Mouse (Mus musculus): ENCODE results near the gene Sh3kbp1. TPM values are rescaled to one million over a fixed set of nuclear protein-coding genes. Genes with fewer than 3 reads are reported as not detected.

Gene Sh3kbp1
- polyA plus RNA-seq, 1 experiment from 2014 or later = 29.6 TPM

DNA sequence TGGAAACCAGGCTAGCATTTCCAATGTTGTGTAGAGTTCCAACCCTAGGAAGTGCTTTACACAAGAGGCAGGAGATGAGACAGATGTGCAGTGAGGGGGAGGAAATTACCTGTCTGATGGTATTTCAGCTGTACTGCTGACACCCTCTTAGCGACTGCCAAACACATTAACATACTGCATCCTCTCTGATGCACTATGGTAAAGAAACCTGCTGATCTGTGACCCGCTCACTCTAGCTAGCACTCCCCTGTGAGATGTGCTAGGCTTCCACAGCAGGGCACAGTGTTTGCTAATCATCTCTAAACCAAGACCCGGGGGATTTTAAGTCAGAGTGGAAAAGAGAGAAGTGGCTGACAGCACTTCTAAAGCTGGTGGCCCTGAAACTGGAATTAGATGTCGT is 145.1 kb downstream of the Sh3kbp1 start:
- Histone ChIP-seq H3K4me3 (replicated peaks; ENCODE audit: low read length) (no peak overlapping the region), H3K9me3 (replicated peaks; ENCODE audit: control insufficient read depth, low read length) (no peaks in the 10 kb centered on the region), H3K4me2 (ENCODE audit: low read depth, low read length) (no peak overlapping the region), H3K4me1 (ENCODE audit: control insufficient read depth, insufficient read depth, low read length) (no peaks in the 10 kb centered on the region), H3K36me3 (ENCODE audit: control insufficient read depth, insufficient read depth, low read length) (no peaks in the 10 kb centered on the region), H3K9ac (ENCODE audit: low read length) (no peak overlapping the region), H3K27me3 (ENCODE audit: control insufficient read depth, insufficient read depth, low read length) (peaks cover 3% of the 10 kb centered on the region; the same call in 1 of the 2 replicates), H3K27ac (ENCODE audit: low read length) (no peak overlapping the region)
- 61% methylated on average over 4 of the region's 4 CpGs for WGBS
- ATAC-seq (ENCODE audit: insufficient read depth, low FRiP score) = no peak

DNA sequence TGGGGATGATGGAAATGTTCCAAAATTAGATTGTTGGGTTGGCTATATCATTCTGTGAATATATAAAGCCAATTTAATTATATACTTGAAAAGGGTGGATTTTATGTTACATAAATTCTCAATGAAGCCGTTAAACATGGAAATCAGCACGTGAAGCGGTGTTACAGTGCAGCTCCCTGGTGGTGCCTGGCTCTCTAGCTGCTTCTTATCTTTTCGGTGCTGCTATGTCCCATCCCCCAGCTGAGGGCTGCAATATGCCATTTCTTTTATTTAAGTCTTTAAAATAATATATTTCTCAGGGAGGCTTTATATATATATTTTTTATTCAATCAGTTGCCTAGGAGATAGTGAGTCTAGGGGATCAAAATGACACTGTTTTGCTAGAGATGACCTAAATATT is 148.0 kb downstream of the Sh3kbp1 start:
- H3K36me3 ChIP-seq (ENCODE audit: control insufficient read depth, insufficient read depth, low read length) = no peaks in the 10 kb centered on the region
- 75% methylated on average over 4 of the region's 4 CpGs for WGBS
- H3K27ac ChIP-seq (ENCODE audit: low read length) = no peak overlapping the region
- no peak for ATAC-seq (ENCODE audit: insufficient read depth, low FRiP score)
- H3K4me3 ChIP-seq (replicated peaks; ENCODE audit: low read length) = no peak overlapping the region
- no peak overlapping the region for H3K9ac ChIP-seq (ENCODE audit: low read length)
- H3K4me2 ChIP-seq (ENCODE audit: low read depth, low read length) = no peak overlapping the region
- H3K4me1 ChIP-seq (ENCODE audit: control insufficient read depth, insufficient read depth, low read length) = no peaks in the 10 kb centered on the region
- H3K27me3 ChIP-seq (ENCODE audit: control insufficient read depth, insufficient read depth, low read length) = peaks cover 3% of the 10 kb centered on the region; the same call in 1 of the 2 replicates
- no peaks in the 10 kb centered on the region for H3K9me3 ChIP-seq (replicated peaks; ENCODE audit: control insufficient read depth, low read length)

DNA sequence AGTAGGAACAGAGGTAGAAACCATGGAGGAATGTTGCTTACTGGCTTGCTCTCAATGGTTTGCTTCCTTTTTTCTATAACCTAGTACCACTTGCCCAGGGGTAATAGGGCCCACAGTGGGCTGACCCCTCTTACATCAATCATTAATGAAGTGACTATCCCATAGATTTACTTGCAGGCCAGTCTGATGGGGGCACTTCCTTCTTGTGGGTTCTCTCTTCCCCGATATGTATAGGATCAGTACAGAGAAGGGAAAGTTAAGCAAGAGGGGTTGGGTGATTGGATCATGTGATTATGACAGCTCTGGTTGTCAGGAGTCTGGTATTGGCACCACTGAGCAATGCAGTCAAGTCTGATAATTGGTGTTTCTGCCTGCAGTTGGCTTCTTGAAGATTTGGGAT is 151.7 kb downstream of the Sh3kbp1 start:
- Histone ChIP-seq H3K36me3 (ENCODE audit: control insufficient read depth, insufficient read depth, low read length) (no peaks in the 10 kb centered on the region), H3K27ac (ENCODE audit: low read length) (no peak overlapping the region), H3K27me3 (ENCODE audit: control insufficient read depth, insufficient read depth, low read length) (no peaks in the 10 kb centered on the region), H3K9ac (ENCODE audit: low read length) (no peak overlapping the region), H3K4me2 (ENCODE audit: low read depth, low read length) (no peak overlapping the region), H3K9me3 (replicated peaks; ENCODE audit: control insufficient read depth, low read length) (no peaks in the 10 kb centered on the region), H3K4me1 (ENCODE audit: control insufficient read depth, insufficient read depth, low read length) (no peaks in the 10 kb centered on the region), H3K4me3 (replicated peaks; ENCODE audit: low read length) (no peak overlapping the region)
- WGBS = 64% methylated on average over 1 of the region's 1 CpGs
- no peak for ATAC-seq (ENCODE audit: insufficient read depth, low FRiP score)

DNA sequence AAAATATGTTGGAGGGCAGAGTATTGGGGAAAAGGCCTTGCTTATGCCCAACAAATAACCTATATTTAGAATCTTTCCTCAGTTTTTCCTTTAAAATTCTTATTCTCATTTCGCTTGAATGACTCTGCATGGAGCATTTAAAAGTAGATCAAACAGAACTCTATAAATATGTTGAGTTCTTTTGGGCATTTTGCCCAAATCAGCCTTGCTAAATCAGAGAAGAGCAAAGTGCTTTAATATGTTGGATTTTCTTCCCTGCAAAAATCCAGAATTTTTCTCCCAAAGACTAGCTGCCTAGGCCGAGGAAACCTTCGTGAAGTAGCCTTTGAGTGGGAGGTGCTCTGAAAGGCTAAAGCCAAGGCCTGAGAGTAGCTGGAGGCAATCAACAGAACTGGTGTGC is 163.4 kb downstream of the Sh3kbp1 start:
- Histone ChIP-seq H3K27me3 (ENCODE audit: control insufficient read depth, insufficient read depth, low read length) (no peaks in the 10 kb centered on the region; the same call in 1 of the 2 replicates), H3K4me3 (replicated peaks; ENCODE audit: low read length) (no peak overlapping the region), H3K9ac (ENCODE audit: low read length) (no peak overlapping the region), H3K9me3 (replicated peaks; ENCODE audit: control insufficient read depth, low read length) (no peaks in the 10 kb centered on the region), H3K27ac (ENCODE audit: low read length) (no peak overlapping the region), H3K4me2 (ENCODE audit: low read depth, low read length) (no peak overlapping the region), H3K4me1 (ENCODE audit: control insufficient read depth, insufficient read depth, low read length) (no peaks in the 10 kb centered on the region), H3K36me3 (ENCODE audit: control insufficient read depth, insufficient read depth, low read length) (no peaks in the 10 kb centered on the region)
- 50% methylated on average over 3 of the region's 3 CpGs for WGBS
- ATAC-seq (ENCODE audit: insufficient read depth, low FRiP score) = no peak

DNA sequence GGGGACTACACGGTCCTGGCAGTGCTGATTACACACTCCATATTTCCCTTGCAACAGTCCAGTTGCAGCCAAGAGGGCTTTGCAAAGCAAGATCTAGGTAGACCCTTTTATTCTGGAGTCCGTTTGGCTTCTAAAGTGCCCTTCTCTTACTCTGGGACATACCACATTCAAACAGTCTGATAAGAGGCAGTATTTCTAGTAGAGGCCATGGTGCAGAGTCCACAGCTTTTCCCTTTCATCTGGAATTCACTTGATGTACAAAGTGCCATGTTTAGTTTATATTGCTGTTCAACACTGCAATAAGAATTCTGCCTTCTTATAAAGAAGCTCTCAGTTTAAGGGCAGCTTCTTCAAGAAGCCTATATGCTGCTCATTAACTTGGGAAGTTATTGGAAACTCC is 168.5 kb downstream of the Sh3kbp1 start:
- ATAC-seq (ENCODE audit: insufficient read depth, low FRiP score) = no peak

DNA sequence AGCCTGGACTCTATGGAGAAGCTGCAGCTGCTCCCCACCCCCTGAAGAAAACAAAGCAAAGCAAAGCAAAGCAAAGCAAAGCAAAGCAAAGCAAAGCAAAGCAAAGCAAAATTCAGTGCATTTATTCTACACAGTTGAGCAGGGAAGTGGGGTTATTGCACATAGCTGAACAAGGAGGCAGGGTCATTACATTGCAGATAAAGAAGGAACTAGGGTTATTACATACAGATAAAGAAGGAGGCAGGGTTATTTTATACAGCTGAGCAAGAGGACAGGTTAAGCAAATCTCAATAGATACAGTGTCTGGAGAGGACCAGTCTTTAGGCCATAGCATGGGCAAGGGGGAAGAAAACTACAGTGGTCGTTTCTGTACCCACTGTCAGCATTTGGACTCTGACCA is 177.3 kb downstream of the Sh3kbp1 start:
- no peak for ATAC-seq (ENCODE audit: insufficient read depth, low FRiP score)
- peaks cover 2% of the 10 kb centered on the region; the same call in 1 of the 2 replicates for H3K27me3 ChIP-seq (ENCODE audit: control insufficient read depth, insufficient read depth, low read length)
- no peaks in the 10 kb centered on the region for H3K9me3 ChIP-seq (replicated peaks; ENCODE audit: control insufficient read depth, low read length)
- no peak overlapping the region for H3K4me3 ChIP-seq (replicated peaks; ENCODE audit: low read length)
- no peak overlapping the region for H3K4me2 ChIP-seq (ENCODE audit: low read depth, low read length)
- H3K36me3 ChIP-seq (ENCODE audit: control insufficient read depth, insufficient read depth, low read length) = no peaks in the 10 kb centered on the region
- no peak overlapping the region for H3K9ac ChIP-seq (ENCODE audit: low read length)
- H3K27ac ChIP-seq (ENCODE audit: low read length) = no peak overlapping the region
- WGBS = 73% methylated on average over 1 of the region's 1 CpGs
- H3K4me1 ChIP-seq (ENCODE audit: control insufficient read depth, insufficient read depth, low read length) = no peaks in the 10 kb centered on the region

More for the DNA sequence above, 168.5 kb downstream of the Sh3kbp1 start:
- Histone ChIP-seq H3K36me3 (ENCODE audit: control insufficient read depth, insufficient read depth, low read length) (no peaks in the 10 kb centered on the region), H3K4me2 (ENCODE audit: low read depth, low read length) (no peak overlapping the region), H3K27ac (ENCODE audit: low read length) (no peak overlapping the region), H3K9me3 (replicated peaks; ENCODE audit: control insufficient read depth, low read length) (no peaks in the 10 kb centered on the region), H3K4me1 (ENCODE audit: control insufficient read depth, insufficient read depth, low read length) (no peaks in the 10 kb centered on the region), H3K9ac (ENCODE audit: low read length) (no peak overlapping the region), H3K4me3 (replicated peaks; ENCODE audit: low read length) (no peak overlapping the region), H3K27me3 (ENCODE audit: control insufficient read depth, insufficient read depth, low read length) (no peaks in the 10 kb centered on the region; the same call in 1 of the 2 replicates)
- WGBS = 61% methylated on average over 2 of the region's 2 CpGs

DNA sequence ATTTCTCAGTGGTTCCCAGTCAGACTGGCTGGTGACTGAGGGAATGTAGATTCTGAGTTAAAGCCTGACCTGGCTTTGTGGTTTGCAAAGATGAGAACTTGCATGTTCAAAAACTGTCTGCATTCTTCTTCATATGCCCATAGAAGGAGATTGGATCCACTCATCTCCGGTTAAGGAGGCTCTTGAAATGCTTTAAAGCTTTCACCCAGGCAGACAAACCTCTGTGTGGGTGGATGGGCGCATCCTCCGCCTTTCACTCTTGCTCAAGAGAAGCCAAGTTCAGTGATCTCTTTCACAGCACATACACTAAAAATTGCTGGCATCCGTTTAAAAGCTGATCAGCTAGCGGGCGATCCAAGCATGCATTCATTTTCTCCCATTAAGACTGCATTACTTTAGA is 182.4 kb downstream of the Sh3kbp1 start:
- Histone ChIP-seq H3K4me2 (ENCODE audit: low read depth, low read length) (no peak overlapping the region), H3K9ac (ENCODE audit: low read length) (no peak overlapping the region), H3K27ac (ENCODE audit: low read length) (no peak overlapping the region), H3K4me1 (ENCODE audit: control insufficient read depth, insufficient read depth, low read length) (no peaks in the 10 kb centered on the region), H3K27me3 (ENCODE audit: control insufficient read depth, insufficient read depth, low read length) (peaks cover 2% of the 10 kb centered on the region; the same call in 1 of the 2 replicates), H3K36me3 (ENCODE audit: control insufficient read depth, insufficient read depth, low read length) (no peaks in the 10 kb centered on the region), H3K9me3 (replicated peaks; ENCODE audit: control insufficient read depth, low read length) (no peaks in the 10 kb centered on the region), H3K4me3 (replicated peaks; ENCODE audit: low read length) (no peak overlapping the region)
- WGBS = 84% methylated on average over 6 of the region's 6 CpGs
- no peak for ATAC-seq (ENCODE audit: insufficient read depth, low FRiP score)

DNA sequence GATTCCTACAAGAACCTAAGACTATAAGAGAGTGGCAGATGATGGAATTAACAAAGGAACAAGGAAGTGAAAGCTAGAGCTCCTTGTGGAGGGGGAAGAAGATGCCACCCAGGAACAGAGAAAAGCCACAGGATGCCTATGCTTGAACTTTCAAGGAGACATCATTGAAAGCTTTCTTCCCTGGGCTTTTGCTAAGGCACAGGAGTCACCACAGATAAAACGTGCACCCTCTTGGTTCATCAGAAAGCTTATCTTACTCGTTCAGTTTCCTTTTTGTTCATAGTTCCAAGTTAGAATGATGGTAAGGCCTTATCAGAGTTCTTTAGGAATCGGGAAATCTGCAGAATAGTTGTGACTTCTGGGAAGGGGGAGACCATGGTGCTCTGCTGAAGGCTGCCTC is 183.4 kb downstream of the Sh3kbp1 start:
- H3K9me3 ChIP-seq (replicated peaks; ENCODE audit: control insufficient read depth, low read length) = no peaks in the 10 kb centered on the region
- no peak overlapping the region for H3K27ac ChIP-seq (ENCODE audit: low read length)
- WGBS = 79% methylated on average over 3 of the region's 3 CpGs
- no peaks in the 10 kb centered on the region for H3K4me1 ChIP-seq (ENCODE audit: control insufficient read depth, insufficient read depth, low read length)
- H3K4me2 ChIP-seq (ENCODE audit: low read depth, low read length) = no peak overlapping the region
- no peak overlapping the region for H3K4me3 ChIP-seq (replicated peaks; ENCODE audit: low read length)
- peaks cover 2% of the 10 kb centered on the region; the same call in 1 of the 2 replicates for H3K27me3 ChIP-seq (ENCODE audit: control insufficient read depth, insufficient read depth, low read length)
- ATAC-seq (ENCODE audit: insufficient read depth, low FRiP score) = no peak
- H3K36me3 ChIP-seq (ENCODE audit: control insufficient read depth, insufficient read depth, low read length) = no peaks in the 10 kb centered on the region
- no peak overlapping the region for H3K9ac ChIP-seq (ENCODE audit: low read length)

DNA sequence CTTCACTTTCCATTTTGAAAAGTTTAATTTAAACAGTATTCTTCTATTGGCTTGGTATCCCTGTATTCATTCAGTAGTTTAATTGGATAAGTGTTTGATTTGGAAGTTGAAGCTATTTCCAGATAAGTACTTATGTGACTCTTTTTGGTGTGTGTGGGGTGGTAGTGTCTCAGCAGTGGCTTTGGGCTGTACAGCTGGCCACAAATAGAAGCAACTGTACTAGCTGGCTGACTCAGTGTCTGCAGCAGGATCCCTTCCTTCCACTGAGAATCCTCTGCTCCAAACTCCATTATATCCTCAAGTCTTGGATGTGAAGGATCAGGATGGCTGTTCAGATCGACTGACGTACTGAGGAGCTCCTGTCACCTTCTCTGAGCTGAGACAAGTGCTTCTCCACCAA is 190.4 kb downstream of the Sh3kbp1 start:
- no peak overlapping the region for H3K9ac ChIP-seq (ENCODE audit: low read length)
- H3K9me3 ChIP-seq (replicated peaks; ENCODE audit: control insufficient read depth, low read length) = no peaks in the 10 kb centered on the region
- no peaks in the 10 kb centered on the region; the same call in 1 of the 2 replicates for H3K27me3 ChIP-seq (ENCODE audit: control insufficient read depth, insufficient read depth, low read length)
- H3K4me1 ChIP-seq (ENCODE audit: control insufficient read depth, insufficient read depth, low read length) = no peaks in the 10 kb centered on the region
- WGBS = 94% methylated on average over 2 of the region's 2 CpGs
- ATAC-seq (ENCODE audit: insufficient read depth, low FRiP score) = no peak
- H3K27ac ChIP-seq (ENCODE audit: low read length) = no peak overlapping the region
- no peak overlapping the region for H3K4me2 ChIP-seq (ENCODE audit: low read depth, low read length)
- H3K4me3 ChIP-seq (replicated peaks; ENCODE audit: low read length) = no peak overlapping the region
- no peaks in the 10 kb centered on the region for H3K36me3 ChIP-seq (ENCODE audit: control insufficient read depth, insufficient read depth, low read length)

DNA sequence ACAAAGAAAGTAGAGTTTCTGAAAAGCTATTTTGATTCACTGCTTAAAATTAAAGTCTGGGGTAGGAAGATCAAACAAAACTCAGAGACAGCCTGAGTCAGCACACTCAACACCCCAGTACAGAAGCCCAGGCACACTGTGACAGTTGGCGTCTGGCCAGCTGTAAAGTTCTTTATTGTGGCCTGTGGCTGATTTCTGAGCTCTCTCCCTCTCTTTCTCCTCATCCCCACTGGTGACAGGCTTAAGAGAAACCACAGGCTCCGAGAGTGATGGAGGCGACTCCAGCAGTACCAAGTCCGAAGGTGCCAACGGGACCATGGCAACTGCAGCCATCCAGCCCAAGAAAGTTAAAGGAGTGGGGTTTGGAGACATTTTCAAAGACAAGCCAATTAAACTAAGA is 201.1 kb downstream of the Sh3kbp1 start:
- no peak for ATAC-seq (ENCODE audit: insufficient read depth, low FRiP score)
- H3K4me1 ChIP-seq (ENCODE audit: control insufficient read depth, insufficient read depth, low read length) = no peaks in the 10 kb centered on the region
- H3K4me3 ChIP-seq (replicated peaks; ENCODE audit: low read length) = no peak overlapping the region
- 82% methylated on average over 5 of the region's 5 CpGs for WGBS
- no peak overlapping the region for H3K9ac ChIP-seq (ENCODE audit: low read length)
- no peak overlapping the region for H3K27ac ChIP-seq (ENCODE audit: low read length)
- H3K9me3 ChIP-seq (replicated peaks; ENCODE audit: control insufficient read depth, low read length) = no peaks in the 10 kb centered on the region
- H3K4me2 ChIP-seq (ENCODE audit: low read depth, low read length) = no peak overlapping the region
- H3K36me3 ChIP-seq (ENCODE audit: control insufficient read depth, insufficient read depth, low read length) = no peaks in the 10 kb centered on the region
- H3K27me3 ChIP-seq (ENCODE audit: control insufficient read depth, insufficient read depth, low read length) = no peaks in the 10 kb centered on the region; the same call in 1 of the 2 replicates
